Mouse (Mus musculus) intestine, embryonic 14.5 days (tissue): Measurements from ENCODE around the gene Ncf4. TPM values are rescaled to one million over a fixed set of nuclear protein-coding genes. Genes with fewer than 3 reads are reported as not detected.

Experiments
- ATAC-seq: fragments of 200-750 bp; cut with Nextera tagmentation; replicated peaks from 2 replicates; pipeline ENCODE4 v1.8.0; 2017; ENCODE audit warnings: low read depth, moderate number of reproducible peaks, moderate TSS enrichment, moderate library complexity; ENCODE audit not compliant: low FRiP score, low TSS enrichment
- DNase-seq: peaks from one replicate; pipeline ENCODE4 v3.0.0-alpha.2; 2018; ENCODE audit warnings: low spot score
- H3K27ac ChIP-seq: fragments of 300-500 bp; sonication (generic); 2 replicates; pipeline ENCODE4 v1.5.1; 2014; ENCODE audit warnings: low read depth, mild to moderate bottlenecking, control low read depth
- H3K27me3 ChIP-seq: fragments of 300-500 bp; sonication (generic); replicated peaks from 2 replicates; pipeline ENCODE4 v1.6.1; 2014; ENCODE audit warnings: low read length, control low read depth; ENCODE audit not compliant: control insufficient read depth, insufficient read depth
- H3K36me3 ChIP-seq: fragments of 300-500 bp; sonication (generic); 2 replicates; pipeline ENCODE4 v1.6.1; 2014; ENCODE audit warnings: low read length, control low read depth; ENCODE audit not compliant: control insufficient read depth, insufficient read depth
- H3K4me1 ChIP-seq: fragments of 300-500 bp; sonication (generic); replicated peaks from 2 replicates; pipeline ENCODE4 v1.6.1; 2014; ENCODE audit warnings: low read length, control low read depth, mixed read lengths; ENCODE audit not compliant: control insufficient read depth, insufficient read depth
- H3K4me2 ChIP-seq: fragments of 300-500 bp; sonication (generic); 2 replicates; pipeline ENCODE4 v1.6.1; 2014; ENCODE audit warnings: low read length
- H3K4me3 ChIP-seq: fragments of 300-500 bp; sonication (generic); 2 replicates; pipeline ENCODE4 v1.5.1; 2014; ENCODE audit warnings: low read depth, low read length, control low read depth, mixed read lengths
- H3K9ac ChIP-seq: fragments of 300-500 bp; sonication (generic); 2 replicates; pipeline ENCODE4 v1.6.1; 2014; ENCODE audit warnings: mild to moderate bottlenecking, low read length
- H3K9me3 ChIP-seq: fragments of 300-500 bp; sonication (generic); 2 replicates; pipeline ENCODE4 v1.6.1; 2016; ENCODE audit warnings: low read length, control low read depth; ENCODE audit not compliant: control insufficient read depth
- WGBS: fragments of 180-500 bp; shearing (Covaris S2); extraction: QIAGEN DNeasy Blood & Tissue Kit; methylation state at CpG from one replicate; pipeline ENCODE4 v1.1.7; 2014; 5-methylcytosine and 5-hydroxymethylcytosine counted together
- polyA plus RNA-seq: library from polyadenylated mRNA; unstranded; fragments of >200 nt; fragmentation: Nextera tagmentation; extraction: Ambion mirVana; gene quantifications from 2 replicates; pipeline ENCODE4 v1.2.1, GENCODE M21; 2014

Ncf4 gene
- polyA plus RNA-seq, 1 experiment from 2014 or later, result 4.1 TPM

- H3K4me1 ChIP-seq, result peaks cover 5% of the 10 kb centered on the region; the same call in 1 of the 2 replicates
- H3K4me3 ChIP-seq, result no peak overlapping the region
- no peaks in the 10 kb centered on the region for H3K36me3 ChIP-seq
- H3K9me3 ChIP-seq, result no peaks in the 10 kb centered on the region
- no peaks in the 10 kb centered on the region for H3K27me3 ChIP-seq
- H3K9ac ChIP-seq, result no peak overlapping the region
- WGBS, result 80% methylated on average over 12 of the region's 12 CpGs
- no peak for ATAC-seq
- no peak overlapping the region for H3K4me2 ChIP-seq
- no peak overlapping the region for H3K27ac ChIP-seq
- no peak for DNase-seq
Observed at GRCm38 (mm10) chr15:78227816-78228215, 16.8 kb upstream of the Ncf4 start.

- Histone ChIP-seq H3K27me3 (no peaks in the 10 kb centered on the region), H3K4me1 (peaks cover 5% of the 10 kb centered on the region; the same call in 1 of the 2 replicates), H3K4me2 (no peak overlapping the region), H3K36me3 (no peaks in the 10 kb centered on the region), H3K9ac (no peak overlapping the region), H3K4me3 (no peak overlapping the region), H3K9me3 (no peaks in the 10 kb centered on the region; the same call in 1 of the 2 replicates), H3K27ac (no peak overlapping the region; the same call in 1 of the 2 replicates)
- DNase-seq, result no peak
- no peak for ATAC-seq
- WGBS, result 16% methylated on average over 13 of the region's 13 CpGs
Observed at GRCm38 (mm10) chr15:78231346-78232331, 13.0 kb upstream of the Ncf4 start.

GRCm38 (mm10) chr15:78234823-78235509, 9.6 kb upstream of the Ncf4 start:
- Histone ChIP-seq H3K36me3 (no peaks in the 10 kb centered on the region), H3K4me1 (peaks cover 5% of the 10 kb centered on the region; the same call in 1 of the 2 replicates), H3K27me3 (no peaks in the 10 kb centered on the region), H3K9ac (no peak overlapping the region), H3K4me2 (no peak overlapping the region), H3K4me3 (no peak overlapping the region), H3K27ac (no peak overlapping the region), H3K9me3 (no peaks in the 10 kb centered on the region; the same call in 1 of the 2 replicates)
- WGBS, result 69% methylated on average over 5 of the region's 5 CpGs
- ATAC-seq (no peak), DNase-seq (no peak)

- 30% methylated on average over 10 of the region's 10 CpGs for WGBS
- peak; percentile 58 for DNase-seq
Observed at GRCm38 (mm10) chr15:78239453-78239852, 5.1 kb upstream of the Ncf4 start.

GRCm38 (mm10) chr15:78239956-78240617, 4.5 kb upstream of the Ncf4 start:
- H3K27me3 ChIP-seq, result no peaks in the 10 kb centered on the region
- no peak overlapping the region for H3K4me3 ChIP-seq
- WGBS, result 60% methylated on average over 14 of the region's 14 CpGs
- DNase-seq (no peak), ATAC-seq (no peak)
- H3K9me3 ChIP-seq, result no peaks in the 10 kb centered on the region
- no peak overlapping the region for H3K4me2 ChIP-seq
- H3K27ac ChIP-seq, result no peak overlapping the region
- no peaks in the 10 kb centered on the region for H3K36me3 ChIP-seq
- no peaks in the 10 kb centered on the region for H3K4me1 ChIP-seq
- H3K9ac ChIP-seq, result no peak overlapping the region

More at GRCm38 (mm10) chr15:78239453-78239852, 5.1 kb upstream of the Ncf4 start:
- no peak for ATAC-seq
- H3K9ac ChIP-seq, result no peak overlapping the region
- no peaks in the 10 kb centered on the region for H3K9me3 ChIP-seq
- H3K27me3 ChIP-seq, result no peaks in the 10 kb centered on the region
- no peaks in the 10 kb centered on the region for H3K4me1 ChIP-seq
- H3K4me3 ChIP-seq, result no peak overlapping the region
- no peak overlapping the region for H3K27ac ChIP-seq
- H3K36me3 ChIP-seq, result no peaks in the 10 kb centered on the region
- H3K4me2 ChIP-seq, result no peak overlapping the region

GRCm38 (mm10) chr15:78241335-78241734, 3.3 kb upstream of the Ncf4 start:
- DNase-seq (no peak), ATAC-seq (no peak)
- Histone ChIP-seq H3K4me1 (no peaks in the 10 kb centered on the region), H3K27me3 (no peaks in the 10 kb centered on the region), H3K4me2 (no peak overlapping the region), H3K4me3 (no peak overlapping the region), H3K9me3 (no peaks in the 10 kb centered on the region), H3K36me3 (no peaks in the 10 kb centered on the region), H3K9ac (no peak overlapping the region), H3K27ac (no peak overlapping the region)
- 54% methylated on average over 11 of the region's 11 CpGs for WGBS

GRCm38 (mm10) chr15:78243061-78243460, 1.5 kb upstream of the Ncf4 start:
- no peak overlapping the region for H3K4me2 ChIP-seq
- 81% methylated on average over 8 of the region's 8 CpGs for WGBS
- no peaks in the 10 kb centered on the region for H3K36me3 ChIP-seq
- H3K9me3 ChIP-seq, result no peaks in the 10 kb centered on the region
- H3K9ac ChIP-seq, result no peak overlapping the region
- no peak overlapping the region for H3K27ac ChIP-seq
- no peak for DNase-seq
- no peak for ATAC-seq
- H3K4me1 ChIP-seq, result no peaks in the 10 kb centered on the region
- H3K4me3 ChIP-seq, result no peak overlapping the region
- H3K27me3 ChIP-seq, result no peaks in the 10 kb centered on the region

- H3K9ac ChIP-seq, result no peak overlapping the region
- ATAC-seq (no peak), DNase-seq (no peak)
Observed at GRCm38 (mm10) chr15:78243774-78244173, 827 bp upstream of the Ncf4 start.

More at GRCm38 (mm10) chr15:78243774-78244173, 827 bp upstream of the Ncf4 start:
- H3K4me2 ChIP-seq, result no peak overlapping the region
- H3K27ac ChIP-seq, result no peak overlapping the region
- no peaks in the 10 kb centered on the region for H3K4me1 ChIP-seq
- no peaks in the 10 kb centered on the region for H3K9me3 ChIP-seq
- no peak overlapping the region for H3K4me3 ChIP-seq
- no peaks in the 10 kb centered on the region for H3K27me3 ChIP-seq
- WGBS, result 61% methylated on average over 6 of the region's 6 CpGs
- H3K36me3 ChIP-seq, result no peaks in the 10 kb centered on the region
